Mouse (Mus musculus): ENCODE results near the gene Ipo8. TPM values are rescaled to one million over a fixed set of nuclear protein-coding genes. Genes with fewer than 3 reads are reported as not detected.

The Ipo8 gene
- polyA plus RNA-seq, 1 experiment = 13.8 TPM

DNA sequence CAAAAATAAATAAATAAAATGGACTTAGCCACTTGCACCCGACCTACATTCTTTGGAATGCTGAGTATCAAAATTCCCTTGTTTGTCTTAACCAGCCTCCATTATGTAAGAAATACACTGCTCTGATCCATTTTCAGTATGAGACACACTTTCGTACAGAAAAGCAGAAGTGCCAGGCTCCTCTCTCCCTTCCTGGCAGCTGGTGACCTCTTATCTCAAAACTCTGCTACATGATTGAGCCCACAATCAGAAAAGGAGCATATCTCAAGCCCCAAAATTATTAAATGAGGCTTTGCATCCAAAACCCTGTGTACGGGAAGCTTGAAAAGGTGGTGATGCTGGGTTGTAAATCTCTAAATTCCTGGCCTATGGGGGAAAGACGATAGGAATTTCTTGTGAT, 69.8 kb downstream of the Ipo8 start:
- no peak for TF ChIP-seq TCF12 (IDR thresholded peaks at IDR 0.05; ENCODE audit: insufficient read depth, poor library complexity, severe bottlenecking)
- no peak for TF ChIP-seq MYOG (IDR thresholded peaks at IDR 0.05; ENCODE audit: control insufficient read depth in 1 of 3, insufficient read depth in 1 of 3, insufficient read length in 2 of 3, low read depth in 2 of 3)
- no peak for TF ChIP-seq CEBPB (IDR thresholded peaks at IDR 0.05; ENCODE audit: insufficient read depth, poor library complexity, severe bottlenecking)
- TF ChIP-seq POLR2AphosphoS2 (IDR thresholded peaks at IDR 0.05; ENCODE audit: insufficient read length, low read depth) = no peak
- TF ChIP-seq TCF3 (IDR thresholded peaks at IDR 0.05; ENCODE audit: insufficient read length, low read depth) = no peak
- TF ChIP-seq E2F4 (IDR thresholded peaks at IDR 0.05; ENCODE audit: insufficient read depth) = no peak
- TF ChIP-seq REST (IDR thresholded peaks at IDR 0.05; ENCODE audit: insufficient read depth, insufficient read length) = no peak
- TF ChIP-seq POLR2A (IDR thresholded peaks at IDR 0.05; ENCODE audit: insufficient read length, low read depth) = no peak
- Histone ChIP-seq H3K4me3 (no peak overlapping the region), H3K4me2 (ENCODE audit: low read depth) (no peak overlapping the region), H3ac (ENCODE audit: control insufficient read depth, insufficient read length) (no peak overlapping the region), H3K27me3 (ENCODE audit: control insufficient read depth, insufficient read depth, insufficient read length) (no peaks in the 10 kb centered on the region), H3K79me2 (ENCODE audit: control insufficient read depth, insufficient read depth) (no peaks in the 10 kb centered on the region), H3K36me3 (ENCODE audit: control insufficient read depth, insufficient read depth) (no peaks in the 10 kb centered on the region)

DNA sequence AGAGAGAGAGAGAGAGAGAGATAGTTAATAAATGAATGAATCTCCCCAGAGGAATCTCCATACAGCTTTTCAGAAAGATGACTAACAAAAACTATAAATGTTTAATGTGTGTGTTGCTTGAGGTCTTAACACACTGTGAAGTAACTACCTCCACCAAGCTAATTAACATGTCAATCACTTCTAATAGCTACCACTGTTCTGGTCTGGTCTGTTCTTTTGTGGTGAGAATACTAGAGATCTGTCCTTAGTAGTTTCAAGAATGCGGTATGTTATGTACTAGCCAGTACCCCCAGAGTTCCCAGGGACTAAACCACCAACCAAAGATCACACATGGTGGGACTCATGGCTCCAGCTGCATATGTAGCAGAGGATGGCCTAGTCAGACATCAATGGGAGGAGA, 74.7 kb downstream of the Ipo8 start:
- Histone ChIP-seq H3ac (ENCODE audit: control insufficient read depth, insufficient read length) (no peak overlapping the region), H3K4me2 (ENCODE audit: low read depth) (no peak overlapping the region), H3K27me3 (ENCODE audit: control insufficient read depth, insufficient read depth, insufficient read length) (no peaks in the 10 kb centered on the region), H3K36me3 (ENCODE audit: control insufficient read depth, insufficient read depth) (no peaks in the 10 kb centered on the region), H3K79me2 (ENCODE audit: control insufficient read depth, insufficient read depth) (no peaks in the 10 kb centered on the region), H3K4me3 (no peak overlapping the region)
- TF ChIP-seq POLR2A (IDR thresholded peaks at IDR 0.05; ENCODE audit: insufficient read length, low read depth) (no peak), MYOG (IDR thresholded peaks at IDR 0.05; ENCODE audit: control insufficient read depth in 1 of 3, insufficient read depth in 1 of 3, insufficient read length in 2 of 3, low read depth in 2 of 3) (no peak), POLR2AphosphoS2 (IDR thresholded peaks at IDR 0.05; ENCODE audit: insufficient read length, low read depth) (no peak), REST (IDR thresholded peaks at IDR 0.05; ENCODE audit: insufficient read depth, insufficient read length) (no peak), SRF (IDR thresholded peaks at IDR 0.05; ENCODE audit: control insufficient read depth, insufficient read length, low read depth) (no peak), USF1 (IDR thresholded peaks at IDR 0.05; ENCODE audit: low read depth) (no peak), CEBPB (IDR thresholded peaks at IDR 0.05; ENCODE audit: insufficient read depth, poor library complexity, severe bottlenecking) (no peak), TCF12 (IDR thresholded peaks at IDR 0.05; ENCODE audit: insufficient read depth, poor library complexity, severe bottlenecking) (no peak), MYOD1 (IDR thresholded peaks at IDR 0.05; ENCODE audit: control insufficient read depth in 1 of 3, insufficient read length in 2 of 3, low read depth in 2 of 3) (no peak), MAX (IDR thresholded peaks at IDR 0.05; ENCODE audit: low read depth) (no peak), E2F4 (IDR thresholded peaks at IDR 0.05; ENCODE audit: insufficient read depth) (no peak), TCF3 (IDR thresholded peaks at IDR 0.05; ENCODE audit: insufficient read length, low read depth) (no peak)

DNA sequence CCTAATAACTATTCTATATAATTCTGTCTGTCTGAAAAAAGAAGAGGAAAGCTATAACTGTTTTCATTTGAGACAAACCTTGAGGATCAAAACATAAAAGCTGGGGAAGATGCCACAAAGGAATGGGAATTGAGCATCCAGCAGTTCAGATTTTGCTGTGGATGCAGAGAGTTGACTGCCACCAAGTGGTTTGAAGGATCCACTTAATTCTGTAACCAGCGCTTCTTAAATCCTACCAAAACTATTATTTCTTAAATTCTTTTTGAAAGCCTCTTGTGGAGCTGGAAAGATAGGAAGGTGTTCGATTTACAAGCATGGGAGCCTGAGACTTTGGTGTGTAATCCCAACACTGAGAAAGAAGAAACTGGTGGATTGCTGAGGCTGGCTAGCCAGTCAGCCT, 79.9 kb downstream of the Ipo8 start:
- no peak for TF ChIP-seq USF1 (IDR thresholded peaks at IDR 0.05; ENCODE audit: low read depth)
- no peak for TF ChIP-seq POLR2AphosphoS2 (IDR thresholded peaks at IDR 0.05; ENCODE audit: insufficient read length, low read depth)
- TF ChIP-seq E2F4 (IDR thresholded peaks at IDR 0.05; ENCODE audit: insufficient read depth) = no peak
- no peak for TF ChIP-seq SRF (IDR thresholded peaks at IDR 0.05; ENCODE audit: control insufficient read depth, insufficient read length, low read depth)
- no peak for TF ChIP-seq MYOG (IDR thresholded peaks at IDR 0.05; ENCODE audit: control insufficient read depth in 1 of 3, insufficient read depth in 1 of 3, insufficient read length in 2 of 3, low read depth in 2 of 3)
- TF ChIP-seq MYOD1 (IDR thresholded peaks at IDR 0.05; ENCODE audit: control insufficient read depth in 1 of 3, insufficient read length in 2 of 3, low read depth in 2 of 3) = no peak
- no peak for TF ChIP-seq POLR2A (IDR thresholded peaks at IDR 0.05; ENCODE audit: insufficient read length, low read depth)
- no peak for TF ChIP-seq TCF12 (IDR thresholded peaks at IDR 0.05; ENCODE audit: insufficient read depth, poor library complexity, severe bottlenecking)
- TF ChIP-seq CEBPB (IDR thresholded peaks at IDR 0.05; ENCODE audit: insufficient read depth, poor library complexity, severe bottlenecking) = no peak
- TF ChIP-seq MAX (IDR thresholded peaks at IDR 0.05; ENCODE audit: low read depth) = no peak
- TF ChIP-seq TCF3 (IDR thresholded peaks at IDR 0.05; ENCODE audit: insufficient read length, low read depth) = no peak
- TF ChIP-seq REST (IDR thresholded peaks at IDR 0.05; ENCODE audit: insufficient read depth, insufficient read length) = no peak
- H3K4me3 ChIP-seq = no peak overlapping the region
- H3K79me2 ChIP-seq (ENCODE audit: control insufficient read depth, insufficient read depth) = no peaks in the 10 kb centered on the region
- H3K4me2 ChIP-seq (ENCODE audit: low read depth) = no peak overlapping the region
- H3K36me3 ChIP-seq (ENCODE audit: control insufficient read depth, insufficient read depth) = no peaks in the 10 kb centered on the region
- H3K27me3 ChIP-seq (ENCODE audit: control insufficient read depth, insufficient read depth, insufficient read length) = no peaks in the 10 kb centered on the region
- H3ac ChIP-seq (ENCODE audit: control insufficient read depth, insufficient read length) = no peak overlapping the region

DNA sequence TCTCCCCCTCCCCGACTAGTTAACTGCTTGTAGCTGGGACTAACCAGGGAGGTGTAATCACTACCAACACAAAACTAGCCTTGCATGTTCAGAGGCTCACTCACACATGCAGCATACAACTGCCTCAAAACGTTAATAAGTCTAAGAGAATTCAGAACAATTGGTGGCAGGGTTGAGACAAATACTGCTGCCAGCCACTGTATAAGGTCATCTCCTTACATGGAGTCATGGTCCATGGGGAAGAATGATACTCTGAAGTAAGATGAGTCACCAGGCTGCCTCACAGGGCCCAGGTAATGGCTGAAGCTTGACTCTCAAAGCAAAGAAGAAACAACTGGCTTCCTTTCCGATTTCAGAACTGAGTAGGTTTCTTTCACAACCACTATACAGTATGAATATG, 81.1 kb downstream of the Ipo8 start:
- TF ChIP-seq E2F4 (IDR thresholded peaks at IDR 0.05; ENCODE audit: insufficient read depth) (no peak), CEBPB (IDR thresholded peaks at IDR 0.05; ENCODE audit: insufficient read depth, poor library complexity, severe bottlenecking) (no peak), SRF (IDR thresholded peaks at IDR 0.05; ENCODE audit: control insufficient read depth, insufficient read length, low read depth) (no peak), USF1 (IDR thresholded peaks at IDR 0.05; ENCODE audit: low read depth) (no peak), MYOG (IDR thresholded peaks at IDR 0.05; ENCODE audit: control insufficient read depth in 1 of 3, insufficient read depth in 1 of 3, insufficient read length in 2 of 3, low read depth in 2 of 3) (no peak), REST (IDR thresholded peaks at IDR 0.05; ENCODE audit: insufficient read depth, insufficient read length) (no peak), MAX (IDR thresholded peaks at IDR 0.05; ENCODE audit: low read depth) (no peak), POLR2A (IDR thresholded peaks at IDR 0.05; ENCODE audit: insufficient read length, low read depth) (no peak), TCF12 (IDR thresholded peaks at IDR 0.05; ENCODE audit: insufficient read depth, poor library complexity, severe bottlenecking) (no peak), MYOD1 (IDR thresholded peaks at IDR 0.05; ENCODE audit: control insufficient read depth in 1 of 3, insufficient read length in 2 of 3, low read depth in 2 of 3) (no peak), TCF3 (IDR thresholded peaks at IDR 0.05; ENCODE audit: insufficient read length, low read depth) (no peak), POLR2AphosphoS2 (IDR thresholded peaks at IDR 0.05; ENCODE audit: insufficient read length, low read depth) (no peak)
- H3K4me2 ChIP-seq (ENCODE audit: low read depth) = no peak overlapping the region

More for the DNA sequence above, 81.1 kb downstream of the Ipo8 start:
- no peaks in the 10 kb centered on the region for H3K36me3 ChIP-seq (ENCODE audit: control insufficient read depth, insufficient read depth)
- no peak overlapping the region for H3K4me3 ChIP-seq
- no peaks in the 10 kb centered on the region for H3K27me3 ChIP-seq (ENCODE audit: control insufficient read depth, insufficient read depth, insufficient read length)
- no peak overlapping the region for H3ac ChIP-seq (ENCODE audit: control insufficient read depth, insufficient read length)
- H3K79me2 ChIP-seq (ENCODE audit: control insufficient read depth, insufficient read depth) = no peaks in the 10 kb centered on the region

Measured in myocyte (in vitro differentiated cells).